Mouse (Mus musculus) forebrain, embryonic 14.5 days (tissue): ENCODE measurements at regions not wholly inside any gene's neighbourhood (a gene's known extent, or its start where the extent isn't known, plus 50 kb on each side); places are given as distances from the start of the nearest gene placed in this dataset.

ENCODE experiments used
- ATAC-seq: fragments of 200-750 bp; cut with Nextera tagmentation; 2 replicates; pipeline ENCODE4 v1.8.0; 2017; ENCODE audit warnings: mild to moderate bottlenecking, moderate library complexity
- DNase-seq: peaks from one replicate; pipeline ENCODE4 v3.0.0-alpha.2; 2015; ENCODE audit warnings: low spot score
- H3K27ac ChIP-seq: fragments of 300-500 bp; sonication (generic); 2 replicates; pipeline ENCODE4 v1.5.1; 2014; ENCODE audit warnings: low read depth, mild to moderate bottlenecking, control low read depth, low read length, moderate library complexity
- H3K27me3 ChIP-seq: fragments of 300-500 bp; sonication (generic); replicated peaks from 2 replicates; pipeline ENCODE4 v1.6.1; 2014; ENCODE audit warnings: low read length, control low read depth, mixed read lengths; ENCODE audit not compliant: control insufficient read depth, insufficient read depth
- H3K36me3 ChIP-seq: fragments of 300-500 bp; sonication (generic); 2 replicates; pipeline ENCODE4 v1.6.1; 2014; ENCODE audit warnings: low read length, control low read depth; ENCODE audit not compliant: control insufficient read depth, insufficient read depth
- H3K4me1 ChIP-seq: fragments of 300-500 bp; sonication (generic); 2 replicates; pipeline ENCODE4 v1.6.1; 2014; ENCODE audit warnings: antibody characterized with exemption, low read length, control low read depth; ENCODE audit not compliant: control insufficient read depth, insufficient read depth
- H3K4me2 ChIP-seq: fragments of 300-500 bp; sonication (generic); 2 replicates; pipeline ENCODE4 v1.6.1; 2014; ENCODE audit warnings: mild to moderate bottlenecking, control low read depth, low read length
- H3K4me3 ChIP-seq: fragments of 300-500 bp; sonication (generic); 2 replicates; pipeline ENCODE4 v1.5.1; 2014; ENCODE audit warnings: low read depth, low read length, control low read depth
- H3K9ac ChIP-seq: fragments of 300-500 bp; sonication (generic); 2 replicates; pipeline ENCODE4 v1.6.1; 2014; ENCODE audit warnings: mild to moderate bottlenecking, low read length, control low read depth, moderate library complexity
- H3K9me3 ChIP-seq: fragments of 300-500 bp; sonication (generic); replicated peaks from 2 replicates; pipeline ENCODE4 v1.6.1; 2016; ENCODE audit warnings: low read length, control low read depth, mixed read lengths; ENCODE audit not compliant: control insufficient read depth
- WGBS: fragments of 180-500 bp; shearing (Covaris S2); extraction: QIAGEN DNeasy Blood & Tissue Kit; methylation state at CpG from one replicate; pipeline ENCODE4 v1.1.7; 2014; 5-methylcytosine and 5-hydroxymethylcytosine counted together

DNA sequence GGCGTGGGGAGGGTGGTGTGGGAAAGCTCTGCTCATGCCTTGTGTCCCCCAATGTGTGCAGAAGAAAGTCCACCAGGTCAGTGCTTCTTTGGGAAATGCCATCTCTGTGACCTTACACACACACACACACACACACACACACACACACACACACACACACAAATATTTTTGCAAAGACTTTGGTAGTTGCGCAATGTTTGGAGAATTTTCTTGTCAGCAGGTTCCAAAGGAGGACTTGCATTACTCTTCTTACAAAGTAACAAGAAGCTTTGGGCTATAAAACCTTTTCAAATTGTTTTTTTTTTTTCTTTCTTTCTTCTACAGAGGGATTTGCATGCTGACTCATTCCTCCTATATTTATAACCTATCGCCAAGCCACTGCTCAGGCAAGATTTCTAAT lies 59.1 kb upstream of the Npvf start:
- Histone ChIP-seq H3K4me2 (no peak overlapping the region), H3K36me3 (no peaks in the 10 kb centered on the region), H3K27ac (no peak overlapping the region), H3K9ac (no peak overlapping the region), H3K27me3 (no peaks in the 10 kb centered on the region), H3K4me1 (no peaks in the 10 kb centered on the region), H3K4me3 (no peak overlapping the region), H3K9me3 (no peaks in the 10 kb centered on the region)
- WGBS = 87% methylated on average over 3 of the region's 3 CpGs
- no peak for ATAC-seq
- DNase-seq = no peak

DNA sequence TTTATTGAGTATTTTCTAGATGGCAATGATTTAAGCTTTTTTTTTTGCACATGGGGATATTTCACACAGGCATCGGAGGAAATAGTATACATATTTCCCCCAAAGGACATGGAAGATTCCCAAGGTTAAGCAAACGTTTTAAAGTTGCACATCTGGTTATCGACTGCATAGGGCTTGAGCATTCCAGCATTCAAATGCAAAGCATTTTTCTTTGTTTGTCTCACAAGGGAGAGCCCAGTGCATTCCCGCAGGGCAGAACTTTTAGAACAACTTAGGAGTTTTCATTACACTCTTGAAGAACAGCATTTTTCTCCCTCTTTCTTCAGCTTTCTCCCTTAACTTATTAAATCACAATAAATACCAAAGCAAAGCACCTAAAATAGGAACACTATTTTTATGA lies 64.4 kb upstream of the Npvf start:
- ATAC-seq (no peak), DNase-seq (no peak)
- H3K27ac ChIP-seq = no peak overlapping the region

DNA sequence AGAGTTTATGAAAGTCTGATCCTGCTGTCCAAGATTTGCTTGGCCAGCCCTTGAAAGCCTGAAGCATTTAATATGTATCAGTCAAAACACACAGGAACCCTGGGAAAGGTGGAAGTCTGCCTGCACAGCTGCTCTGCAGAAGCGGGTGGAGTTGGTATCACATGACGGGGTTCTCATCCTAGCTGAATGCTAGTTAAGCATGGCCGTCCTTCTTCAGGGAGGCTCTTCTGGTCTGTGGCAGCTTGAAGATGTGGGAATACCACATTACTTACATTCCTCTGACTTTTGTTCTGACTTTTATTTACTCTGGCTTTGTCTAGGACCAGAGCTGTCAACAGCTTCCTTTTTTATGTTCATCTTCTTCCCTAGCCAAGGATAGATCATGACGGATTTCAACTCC lies 66.1 kb upstream of the Npvf start:
- no peak for DNase-seq
- 85% methylated on average over 4 of the region's 4 CpGs for WGBS
- H3K27ac ChIP-seq = no peak overlapping the region
- no peaks in the 10 kb centered on the region for H3K36me3 ChIP-seq
- no peak overlapping the region for H3K9ac ChIP-seq
- no peaks in the 10 kb centered on the region for H3K4me1 ChIP-seq
- no peaks in the 10 kb centered on the region for H3K9me3 ChIP-seq
- H3K4me2 ChIP-seq = no peak overlapping the region
- H3K27me3 ChIP-seq = no peaks in the 10 kb centered on the region
- no peak for ATAC-seq
- no peak overlapping the region for H3K4me3 ChIP-seq

More for the DNA sequence above, 64.4 kb upstream of the Npvf start:
- Histone ChIP-seq H3K4me2 (no peak overlapping the region), H3K27me3 (no peaks in the 10 kb centered on the region), H3K9ac (no peak overlapping the region), H3K9me3 (no peaks in the 10 kb centered on the region), H3K36me3 (no peaks in the 10 kb centered on the region), H3K4me3 (no peak overlapping the region), H3K4me1 (no peaks in the 10 kb centered on the region)
- 19% methylated on average over 4 of the region's 4 CpGs for WGBS

DNA sequence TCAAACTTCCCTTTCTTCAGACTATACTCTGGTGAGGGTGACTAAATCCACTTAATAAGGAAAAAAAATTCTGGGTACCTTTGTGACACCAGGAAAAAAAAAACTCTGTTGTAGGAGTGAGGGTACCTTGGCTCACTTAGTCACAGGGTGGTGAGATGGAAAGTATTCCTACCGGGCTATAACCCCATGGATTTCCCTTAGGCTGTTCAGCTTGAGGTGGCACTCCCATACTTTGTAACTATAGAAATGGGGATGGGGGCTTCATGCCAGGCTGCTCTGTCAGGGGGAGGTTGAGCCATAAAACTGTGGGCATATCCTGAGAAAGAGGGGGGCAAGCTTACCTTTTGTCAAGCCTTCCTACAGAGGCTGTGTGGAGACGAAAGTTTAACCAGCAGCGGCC lies 71.4 kb upstream of the Npvf start:
- no peak for ATAC-seq
- 77% methylated on average over 3 of the region's 3 CpGs for WGBS
- no peak overlapping the region for H3K4me3 ChIP-seq

DNA sequence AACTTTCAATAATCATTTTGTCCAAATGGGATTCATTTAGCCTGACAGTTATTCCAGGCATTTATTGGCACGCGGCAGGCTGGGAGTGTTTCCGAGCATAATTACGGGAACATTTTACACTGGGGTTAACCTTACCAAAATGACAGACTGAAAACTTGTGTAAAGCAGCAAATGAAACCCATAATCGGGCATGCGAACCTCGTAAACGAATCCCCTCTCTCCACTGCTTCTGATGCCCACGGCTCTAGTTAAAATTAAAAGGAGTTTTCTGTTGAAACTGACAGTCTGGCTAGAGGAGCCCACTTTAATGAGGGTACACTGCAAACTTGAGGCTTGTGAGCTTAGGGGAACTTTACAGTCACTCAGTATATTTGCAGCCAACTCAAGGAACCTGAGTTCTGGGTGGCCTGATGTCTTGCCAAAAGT lies 71.9 kb upstream of the Npvf start:
- H3K36me3 ChIP-seq = no peaks in the 10 kb centered on the region
- H3K27ac ChIP-seq = no peak overlapping the region
- ATAC-seq (no peak), DNase-seq (peak; percentile 17)
- WGBS = 46% methylated on average over 9 of the region's 9 CpGs
- H3K9ac ChIP-seq = no peak overlapping the region
- H3K9me3 ChIP-seq = no peaks in the 10 kb centered on the region
- H3K4me3 ChIP-seq = no peak overlapping the region
- no peaks in the 10 kb centered on the region; the same call in 1 of the 2 replicates for H3K4me1 ChIP-seq
- H3K4me2 ChIP-seq = no peak overlapping the region
- H3K27me3 ChIP-seq = no peaks in the 10 kb centered on the region

More for the DNA sequence above, 71.4 kb upstream of the Npvf start:
- Histone ChIP-seq H3K4me1 (no peaks in the 10 kb centered on the region; the same call in 1 of the 2 replicates), H3K27me3 (no peaks in the 10 kb centered on the region), H3K4me2 (no peak overlapping the region), H3K9ac (no peak overlapping the region), H3K27ac (no peak overlapping the region), H3K36me3 (no peaks in the 10 kb centered on the region), H3K9me3 (no peaks in the 10 kb centered on the region)
- no peak for DNase-seq

DNA sequence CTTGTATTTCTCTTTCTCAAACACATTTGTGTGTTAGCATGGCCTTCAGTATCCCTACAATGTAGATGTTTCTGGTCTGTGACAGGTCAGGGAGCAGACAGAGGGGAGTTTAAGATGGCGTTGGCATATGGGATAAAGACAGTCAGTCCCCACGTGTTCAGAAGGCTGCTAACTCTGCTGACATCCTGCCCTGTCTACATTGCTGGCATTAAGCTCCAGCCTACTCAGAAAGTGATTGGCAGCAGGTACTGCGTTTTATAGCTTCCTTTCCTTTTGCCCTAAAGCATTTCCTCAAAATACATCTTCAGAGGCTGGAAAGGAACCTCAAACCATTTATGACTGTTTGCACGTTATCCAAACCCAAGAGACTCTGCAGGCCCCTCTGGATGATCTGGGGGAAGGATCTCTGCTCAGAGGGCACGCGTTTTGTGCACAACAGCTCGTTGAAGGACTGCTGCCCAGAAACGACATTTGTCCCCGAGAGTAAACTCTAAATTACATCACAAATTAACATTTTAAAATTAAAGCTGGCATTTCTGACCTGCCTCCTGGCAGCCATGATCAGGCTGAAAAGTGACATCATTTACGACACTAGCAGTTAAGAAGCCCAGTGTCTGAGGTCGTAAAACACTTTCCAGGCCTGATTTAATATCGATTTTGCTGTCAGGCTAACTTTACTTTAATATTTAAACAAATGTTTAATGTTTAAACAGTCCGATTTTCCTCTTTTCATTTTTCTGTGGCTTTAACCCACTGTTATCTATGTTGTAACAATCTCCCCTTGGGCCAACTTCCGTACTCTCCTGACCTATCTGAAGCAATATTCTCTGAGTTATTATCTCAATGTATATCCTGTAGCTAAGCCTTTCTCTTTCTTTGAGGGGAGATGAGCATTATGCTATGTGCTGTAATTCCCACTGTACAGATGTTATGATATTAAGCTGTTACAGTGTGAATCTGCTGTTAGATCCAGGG lies 76.8 kb upstream of the Npvf start:
- Histone ChIP-seq H3K36me3 (no peaks in the 10 kb centered on the region), H3K27ac (no peak overlapping the region), H3K27me3 (no peaks in the 10 kb centered on the region), H3K4me3 (no peak overlapping the region), H3K9ac (no peak overlapping the region), H3K4me1 (no peaks in the 10 kb centered on the region; the same call in 1 of the 2 replicates), H3K9me3 (no peaks in the 10 kb centered on the region), H3K4me2 (no peak overlapping the region)
- 79% methylated on average over 14 of the region's 14 CpGs for WGBS
- DNase-seq (no peak), ATAC-seq (no peak)

DNA sequence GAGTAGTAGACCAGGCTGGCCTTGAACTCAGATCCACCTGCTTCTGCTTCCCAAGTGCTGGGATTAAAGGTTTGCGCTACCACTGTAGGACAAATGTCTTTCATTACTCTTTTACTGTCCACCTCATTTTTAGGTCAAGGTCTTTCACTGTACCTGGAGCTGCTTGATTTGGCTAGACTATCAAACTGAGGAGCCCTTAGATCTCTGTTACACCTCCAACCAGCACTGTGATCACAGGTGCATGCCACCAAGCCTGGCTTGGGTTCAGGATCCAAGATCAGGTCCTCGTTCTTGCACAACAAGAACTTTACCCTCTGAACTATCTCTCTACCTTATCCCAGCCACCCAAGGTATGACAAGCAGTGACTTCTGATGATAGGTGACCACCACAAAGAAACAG lies 80.5 kb upstream of the Npvf start:
- H3K27me3 ChIP-seq = no peaks in the 10 kb centered on the region
- ATAC-seq (no peak), DNase-seq (no peak)
- WGBS = 89% methylated on average over 2 of the region's 2 CpGs
- no peaks in the 10 kb centered on the region for H3K4me1 ChIP-seq
- H3K9me3 ChIP-seq = no peaks in the 10 kb centered on the region
- no peak overlapping the region for H3K9ac ChIP-seq
- H3K4me3 ChIP-seq = no peak overlapping the region
- no peak overlapping the region for H3K27ac ChIP-seq
- H3K4me2 ChIP-seq = no peak overlapping the region
- no peaks in the 10 kb centered on the region for H3K36me3 ChIP-seq

DNA sequence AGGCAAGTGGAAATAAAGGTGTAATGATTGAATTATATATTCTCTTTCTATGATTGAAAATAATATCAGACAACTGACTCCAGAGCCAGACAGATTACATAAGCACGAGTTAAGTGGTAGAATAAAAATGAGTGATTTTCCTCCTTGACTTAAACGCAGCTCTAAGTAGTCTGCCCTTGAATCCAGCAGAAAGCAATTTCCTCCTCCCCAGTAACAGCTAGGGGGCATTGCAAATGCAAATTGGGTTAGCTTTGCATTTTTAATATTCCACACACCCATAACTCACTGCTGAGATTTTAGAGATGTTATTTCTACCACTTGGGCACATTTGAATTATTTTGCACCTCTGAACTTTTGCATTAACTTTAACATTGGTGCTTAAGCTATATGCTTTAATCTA lies 81.6 kb upstream of the Npvf start:
- H3K27ac ChIP-seq = no peak overlapping the region
- H3K36me3 ChIP-seq = no peaks in the 10 kb centered on the region
- H3K27me3 ChIP-seq = no peaks in the 10 kb centered on the region
- no peak overlapping the region for H3K4me2 ChIP-seq
- H3K4me3 ChIP-seq = no peak overlapping the region
- no peaks in the 10 kb centered on the region for H3K4me1 ChIP-seq
- H3K9ac ChIP-seq = no peak overlapping the region
- no peaks in the 10 kb centered on the region for H3K9me3 ChIP-seq
- DNase-seq = peak; percentile 15
- no peak for ATAC-seq
- WGBS = 68% methylated on average over 2 of the region's 2 CpGs

DNA sequence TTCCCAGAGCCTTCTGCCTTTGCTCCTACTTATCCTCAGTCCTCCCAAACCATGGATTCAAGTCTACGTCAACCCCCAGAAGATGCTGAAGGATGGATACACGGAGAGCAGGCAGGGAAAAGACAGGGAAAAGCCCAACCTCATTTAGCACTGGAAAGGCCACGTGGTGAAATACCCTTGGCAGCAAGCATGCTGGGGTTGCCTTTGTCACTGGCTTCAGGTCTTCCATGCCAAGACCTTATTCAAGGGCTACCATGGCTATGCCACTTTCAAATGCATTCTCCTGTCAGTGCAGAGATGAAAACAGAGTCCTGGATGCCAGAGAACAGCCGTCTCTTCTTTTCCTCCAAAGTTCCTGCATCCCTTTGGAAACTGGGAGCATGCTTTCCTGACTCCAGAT lies 87.8 kb upstream of the Npvf start:
- WGBS = 69% methylated on average over 4 of the region's 4 CpGs
- no peak for ATAC-seq

More for the DNA sequence above, 87.8 kb upstream of the Npvf start:
- Histone ChIP-seq H3K9me3 (no peaks in the 10 kb centered on the region), H3K4me1 (no peaks in the 10 kb centered on the region), H3K4me3 (no peak overlapping the region), H3K36me3 (no peaks in the 10 kb centered on the region), H3K9ac (no peak overlapping the region), H3K4me2 (no peak overlapping the region), H3K27ac (no peak overlapping the region), H3K27me3 (no peaks in the 10 kb centered on the region)
- DNase-seq = no peak
